Mouse (Mus musculus) cerebellum, adult 2 months (tissue): ENCODE measurements around the gene Dnah2. TPM values are rescaled to one million over a fixed set of nuclear protein-coding genes. Genes with fewer than 3 reads are reported as not detected.
A peak's percentile ranks its signal among the peaks of the same experiment; 100 is the strongest.
"Not testable (repeated sequence)": the region's sequence is repeated elsewhere in the genome, so short reads cannot be mapped to it uniquely, and the experiment has no call there.

ENCODE experiments used
- DNase-seq, 2 experiments: peaks; one replicate each; pipeline ENCODE4 v3.0.0; 2021
- H3K27ac ChIP-seq: fragments of 200-500 bp; 2 replicates; pipeline ENCODE4 v1.5.1; 2012; ENCODE audit warnings: low read length, control low read depth, inconsistent platforms; ENCODE audit not compliant: insufficient read depth
- H3K27me3 ChIP-seq: fragments of 200-500 bp; 2 replicates; pipeline ENCODE4 v1.6.1; 2012; ENCODE audit warnings: inconsistent platforms, mild to moderate bottlenecking, low read length, moderate library complexity; ENCODE audit not compliant: control insufficient read depth, insufficient read depth
- H3K4me1 ChIP-seq: fragments of 200-500 bp; 2 replicates; pipeline ENCODE4 v1.6.1; 2011; ENCODE audit warnings: low read length; ENCODE audit not compliant: control insufficient read depth, insufficient read depth
- H3K4me3 ChIP-seq: fragments of 200-500 bp; replicated peaks from 2 replicates; pipeline ENCODE3; 2011; ENCODE audit warnings: mild to moderate bottlenecking, low read depth, low read length, control low read depth; ENCODE audit not compliant: insufficient read depth
- CTCF ChIP-seq: fragments of 200-500 bp; IDR thresholded peaks from 2 replicates; pipeline ENCODE4 v1.5.1; 2011; ENCODE audit warnings: low read depth, mild to moderate bottlenecking, control low read depth, low read length, moderate library complexity, borderline replicate concordance; ENCODE audit not compliant: insufficient read depth
- POLR2A ChIP-seq: fragments of 200-500 bp; IDR thresholded peaks from 2 replicates; pipeline ENCODE4 v1.6.1; 2011; ENCODE audit warnings: low read length, control low read depth, borderline replicate concordance; ENCODE audit not compliant: insufficient read depth
- WGBS: fragments of 180-500 bp; shearing (Covaris S2); methylation state at CpG from one replicate; pipeline ENCODE4 v1.1.7; 2018; 5-methylcytosine and 5-hydroxymethylcytosine counted together
- polyA plus RNA-seq: library from polyadenylated mRNA; depleted of rRNA; stranded (reverse); fragments of >200 nt; gene quantifications from 2 replicates; pipeline ENCODE4 v1.2.3, GENCODE M21; 2012

Gene Dnah2
- polyA plus RNA-seq, 1 experiment = 0.69 TPM

DNA sequence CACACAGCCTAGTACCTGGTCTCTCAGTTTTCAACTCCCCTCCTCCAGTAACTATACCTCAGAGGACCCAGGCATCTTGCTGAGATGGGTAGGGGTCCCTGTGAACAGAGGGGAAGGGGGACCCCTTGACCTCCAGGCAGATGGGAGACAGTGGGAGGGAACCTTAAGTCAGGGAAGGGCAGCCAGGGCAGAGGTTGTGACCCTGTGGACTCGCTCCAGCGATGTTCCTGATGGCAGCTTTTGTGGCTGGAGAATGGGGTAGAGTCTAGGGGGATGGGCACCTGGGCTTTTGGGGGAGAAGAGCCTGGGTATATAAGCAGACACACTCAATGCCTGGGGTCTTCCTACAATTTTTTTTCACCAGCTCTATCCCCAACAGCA is 4.4 kb upstream of the Dnah2 start:
- 26% methylated on average over 2 of the region's 2 CpGs for WGBS
- Histone ChIP-seq H3K4me1 (no peaks in the 10 kb centered on the region; the same call in 1 of the 2 replicates), H3K27me3 (no peaks in the 10 kb centered on the region; the same call in 1 of the 2 replicates), H3K4me3 (no peak overlapping the region), H3K27ac (no peak overlapping the region)
- DNase-seq = no peak
- TF ChIP-seq POLR2A (no peak), CTCF (no peak)

DNA sequence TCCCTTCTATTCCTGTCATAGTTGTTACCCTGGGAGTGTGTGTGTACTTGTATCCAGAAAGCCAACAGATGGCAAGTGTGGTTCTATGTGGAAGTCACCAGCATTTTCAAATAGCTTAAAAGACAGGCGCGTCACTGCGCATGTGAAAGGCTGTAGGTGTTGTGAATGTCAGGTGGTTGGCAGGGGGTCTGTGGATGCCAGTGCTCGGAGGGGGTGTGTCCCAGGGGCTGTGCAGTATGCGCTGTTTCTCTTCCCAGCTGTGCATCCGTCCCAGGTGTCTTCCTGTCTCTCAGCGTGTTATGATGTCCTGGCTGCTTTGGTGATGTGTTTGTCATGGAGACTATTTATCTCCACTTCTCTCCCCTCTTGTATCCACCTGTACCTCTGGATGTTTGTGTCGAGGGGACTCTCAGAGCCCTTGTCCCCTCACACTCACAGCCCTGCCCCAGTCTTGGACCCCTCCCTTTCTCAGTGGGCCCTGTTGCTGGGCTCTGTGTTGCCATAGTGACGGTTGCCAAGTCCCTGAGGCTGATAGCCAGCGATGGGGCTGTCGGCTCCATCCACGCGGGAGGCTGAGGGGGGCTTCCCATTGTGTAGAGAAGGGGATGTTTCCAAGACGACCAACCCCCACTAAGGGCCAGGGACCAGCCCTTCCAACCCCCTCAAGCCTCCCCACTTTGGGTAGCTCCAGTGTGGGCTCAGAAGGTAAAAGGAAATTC is 3.9 kb upstream of the Dnah2 start:
- no peak overlapping the region for H3K4me3 ChIP-seq
- no peaks in the 10 kb centered on the region; the same call in 1 of the 2 replicates for H3K27me3 ChIP-seq
- 9% methylated on average over 14 of the region's 14 CpGs for WGBS
- TF ChIP-seq POLR2A (no peak), CTCF (no peak)
- H3K27ac ChIP-seq = no peak overlapping the region
- H3K4me1 ChIP-seq = no peaks in the 10 kb centered on the region; the same call in 1 of the 2 replicates
- DNase-seq = no peak

DNA sequence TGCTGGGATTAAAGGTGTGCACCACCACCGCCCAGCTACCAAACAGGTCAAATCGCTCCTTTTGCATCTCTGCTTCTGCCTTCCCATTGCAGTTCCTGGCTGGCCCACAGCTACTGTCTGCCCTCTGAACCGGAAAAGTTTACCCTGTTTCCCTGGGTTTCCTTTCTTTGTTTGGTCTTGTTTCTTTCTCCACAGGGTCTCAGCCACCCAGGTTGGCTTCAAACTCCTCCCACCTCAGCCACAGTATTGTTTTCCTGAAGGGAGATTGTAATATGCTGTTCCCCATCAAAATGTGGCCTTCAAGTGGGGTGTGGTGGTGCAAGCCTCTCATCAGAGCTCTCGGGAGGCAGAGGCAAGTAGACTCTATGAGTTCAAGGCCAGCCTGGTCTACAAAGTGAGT is 2.4 kb upstream of the Dnah2 start:
- H3K27me3 ChIP-seq = no peaks in the 10 kb centered on the region
- H3K4me3 ChIP-seq = no peak overlapping the region
- no peaks in the 10 kb centered on the region; the same call in none of the 2 replicates for H3K4me1 ChIP-seq
- 62% methylated on average over 4 of the region's 4 CpGs for WGBS
- no peak overlapping the region for H3K27ac ChIP-seq
- DNase-seq = no peak
- no peak for TF ChIP-seq CTCF
- TF ChIP-seq POLR2A = no peak

DNA sequence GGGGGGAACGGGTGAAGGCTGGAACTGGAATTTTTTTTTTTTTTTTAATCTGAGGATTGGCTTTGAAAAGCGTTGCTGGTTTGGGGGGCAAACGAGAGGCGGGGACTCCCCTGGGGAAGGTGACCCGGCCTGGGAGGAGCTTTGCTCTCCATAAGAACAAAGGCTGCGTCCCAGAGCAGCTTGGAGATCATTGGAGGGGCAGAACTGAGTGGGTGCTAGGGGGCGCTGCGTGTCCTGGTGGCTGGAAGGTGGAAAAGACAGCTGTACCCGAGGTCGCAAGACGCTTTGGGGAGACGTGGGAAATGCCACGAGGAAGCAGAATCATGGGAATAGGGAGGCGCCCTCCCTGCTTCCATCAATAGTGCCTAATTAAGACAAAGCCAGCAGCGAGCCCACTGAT is 1.8 kb downstream of the Dnah2 start:
- Histone ChIP-seq H3K27me3 (no peaks in the 10 kb centered on the region), H3K4me1 (peaks cover 2% of the 10 kb centered on the region), H3K27ac (no peak overlapping the region), H3K4me3 (peak overlapping the region; percentile 67)
- DNase-seq = peak; percentile 24 to 46
- TF ChIP-seq POLR2A (no peak), CTCF (peak; percentile 28; the same call in 1 of the 2 replicates)
- WGBS = 4% methylated on average over 15 of the region's 15 CpGs

DNA sequence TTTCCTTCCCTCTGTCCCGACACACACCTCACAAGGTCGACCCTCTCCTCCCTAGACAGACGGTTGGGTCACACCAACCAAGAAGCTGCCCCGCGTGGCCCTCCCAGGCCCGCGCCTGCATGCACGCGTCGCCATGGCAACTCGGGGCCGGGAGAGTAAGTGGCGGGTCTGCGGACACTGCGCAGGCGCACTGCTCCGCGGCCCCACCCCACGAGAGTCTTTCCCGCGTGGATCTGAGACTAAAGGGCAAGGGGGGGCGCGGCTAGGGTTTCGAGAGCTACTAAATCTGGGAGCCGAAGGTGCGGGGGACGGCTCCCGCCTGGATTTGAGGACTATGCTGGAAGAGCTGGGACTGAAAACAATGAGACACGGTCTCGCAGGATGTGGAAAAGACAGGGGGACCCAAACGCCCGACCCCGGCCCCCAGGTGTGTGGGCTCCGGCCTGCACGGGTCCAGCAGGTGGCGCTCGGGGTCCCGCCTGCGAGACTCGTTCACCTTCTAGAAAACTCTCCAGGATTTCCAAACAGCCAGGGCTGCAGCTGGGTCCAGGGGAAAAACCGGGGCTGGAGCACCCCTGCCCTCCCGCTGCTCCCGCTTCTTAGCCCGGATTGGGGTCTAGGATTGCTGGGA is 2.4 kb downstream of the Dnah2 start:
- Histone ChIP-seq H3K4me3 (peak overlapping the region; percentile 67), H3K27me3 (no peaks in the 10 kb centered on the region), H3K27ac (no peak overlapping the region), H3K4me1 (peaks cover 2% of the 10 kb centered on the region)
- no peak for TF ChIP-seq POLR2A
- peak; percentile 51; the same call in 1 of the 2 replicates for TF ChIP-seq CTCF
- under 1% methylated on average over 44 of the region's 44 CpGs for WGBS
- DNase-seq = peak; percentile 79

DNA sequence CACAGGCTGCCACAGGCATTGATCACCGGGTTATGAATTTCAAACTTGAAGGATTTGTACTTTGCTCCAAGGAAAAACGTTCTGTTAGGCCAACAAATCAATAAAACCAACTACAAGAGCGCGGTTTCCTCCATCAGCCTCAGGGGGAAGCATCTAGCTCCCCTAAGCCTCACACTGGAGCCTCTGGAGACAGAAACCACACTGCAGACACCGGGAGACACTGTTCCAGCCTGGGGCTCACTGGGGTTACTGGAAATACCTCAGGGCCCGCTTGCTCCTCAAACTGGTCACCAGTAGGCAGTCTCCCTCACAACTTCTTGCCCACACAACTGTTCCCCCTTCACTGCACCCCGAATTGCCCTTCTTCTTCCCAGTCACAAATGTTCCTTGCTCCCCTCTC is 3.0 kb downstream of the Dnah2 start:
- H3K4me1 ChIP-seq = peaks cover 2% of the 10 kb centered on the region
- no peaks in the 10 kb centered on the region for H3K27me3 ChIP-seq
- 29% methylated on average over 7 of the region's 7 CpGs for WGBS
- TF ChIP-seq CTCF = no peak
- TF ChIP-seq POLR2A = no peak
- DNase-seq = no peak
- H3K27ac ChIP-seq = no peak overlapping the region
- H3K4me3 ChIP-seq = peak overlapping the region; percentile 67

DNA sequence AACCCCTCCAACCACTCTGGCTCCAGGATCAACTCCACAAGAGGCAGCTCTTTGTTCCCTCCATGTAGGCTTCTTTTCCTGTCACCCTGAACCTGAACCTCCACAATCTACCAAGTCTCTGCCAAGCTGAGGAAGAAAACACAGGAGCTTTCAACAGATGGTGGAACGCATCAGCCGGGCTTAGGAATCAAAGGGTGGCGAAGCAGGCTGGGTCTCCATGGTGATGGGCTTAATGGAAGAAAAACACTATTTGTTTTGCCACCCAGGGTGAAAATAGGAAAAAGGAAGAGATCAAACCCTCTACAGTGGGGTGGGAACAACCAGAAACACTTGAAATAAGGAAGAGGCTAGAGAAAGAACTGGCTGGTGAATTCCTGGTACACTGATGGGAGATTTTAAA is 5.3 kb downstream of the Dnah2 start:
- WGBS = 35% methylated on average over 3 of the region's 3 CpGs
- peaks cover 2% of the 10 kb centered on the region for H3K4me1 ChIP-seq
- DNase-seq = no peak
- H3K27ac ChIP-seq = no peak overlapping the region
- TF ChIP-seq CTCF (no peak), POLR2A (no peak)
- no peak overlapping the region for H3K4me3 ChIP-seq
- no peaks in the 10 kb centered on the region for H3K27me3 ChIP-seq

DNA sequence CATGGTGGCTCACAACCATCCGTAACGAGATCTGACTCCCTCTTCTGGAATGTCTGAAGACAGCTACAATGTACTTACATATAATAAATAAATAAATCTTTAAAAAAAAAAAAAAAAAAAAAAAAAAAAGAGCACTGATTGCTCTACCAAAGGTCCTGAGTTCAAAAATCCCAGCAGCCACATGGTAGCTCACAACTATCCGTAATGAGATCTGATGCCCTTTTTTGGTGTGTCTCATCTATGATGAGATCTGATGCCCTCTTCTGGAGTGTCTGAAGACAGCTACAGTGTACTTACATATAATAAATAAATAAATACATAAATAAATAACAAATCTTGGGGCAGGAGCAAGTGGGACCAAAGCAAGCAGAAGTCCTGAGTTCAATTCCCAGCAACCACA is 7.2 kb downstream of the Dnah2 start:
- 74% methylated on average over 1 of the region's 3 CpGs for WGBS
- H3K4me3 ChIP-seq, H3K4me1 ChIP-seq, H3K27ac ChIP-seq, DNase-seq, H3K27me3 ChIP-seq: not testable (repeated sequence)
